Comparison of ENCODE assay signal across 15 mouse cellular contexts in genomic region chr17:88113015-88113882, GRCm38 (mm10). TPM values are rescaled to one million over a fixed set of nuclear protein-coding genes. Genes with fewer than 3 reads are reported as not detected.
DNase-seq lines count a peak whose midpoint lies in the region; ATAC-seq lines count a peak whose summit lies in the region.
"Had no signal": no experiment of that assay in that cellular context is flagged by ENCODE, and none has a peak within 500 bp of the region (broad histone marks: within the 10 kb centered on the region; RNA-seq: fewer than 3 reads in every experiment).

No protein-coding gene starts in this region.

- H3K4me2 ChIP-seq in kidney, embryonic 15.5 days = no peak overlapping the region
- H3K4me2 ChIP-seq in midbrain, embryonic 15.5 days = no peak overlapping the region
- no peak overlapping the region for H3K4me2 ChIP-seq in hindbrain, embryonic 16.5 days (ENCODE audit: low read length)
- H3K4me2 ChIP-seq: embryonic facial prominence, embryonic 13.5 days; heart, embryonic 15.5 days; liver, embryonic 13.5 days; midbrain, embryonic 13.5 days had no signal

- DNase-seq in kidney, adult 9 months = peak; percentile 7
- peak; percentile 97 for DNase-seq in A20 (ENCODE audit: low read depth, low spot score)
- no peak for DNase-seq in right cerebral cortex, postnatal 10 days (ENCODE audit: low spot score in 2 of 2)
- DNase-seq: cerebellum, adult 9-10 months; kidney, postnatal 4 days; liver, embryonic 13.5 days had no signal

- ATAC-seq in kidney, embryonic 15.5 days (replicated peaks; ENCODE audit: low FRiP score) = no peak
- peak; percentile 49 for ATAC-seq in activated CD4-positive, CD25-positive, alpha-beta regulatory T cell, adult 4 months
- peak; percentile 82 for ATAC-seq in megakaryocyte progenitor cell, adult 5-6 weeks (replicated peaks; ENCODE audit: poor library complexity)
- no peak for ATAC-seq in midbrain, embryonic 15.5 days (replicated peaks)
- ATAC-seq in hindbrain, embryonic 16.5 days = no peak
- ATAC-seq: forebrain, embryonic 16.5 days; midbrain, embryonic 13.5 days had no signal

- 84% methylated on average over 12 of the region's 12 CpGs for WGBS in kidney, embryonic 15.5 days
- 83% methylated on average over 12 of the region's 12 CpGs for WGBS in midbrain, embryonic 15.5 days
- 81% methylated on average over 12 of the region's 12 CpGs for WGBS in hindbrain, embryonic 16.5 days

- 0 out of 2 replicates have a peak, but pooled peaks cover 3% of the 10 kb centered on the region for H3K4me1 ChIP-seq in kidney, embryonic 15.5 days
- H3K4me1 ChIP-seq in midbrain, embryonic 15.5 days = no peaks in the 10 kb centered on the region
- no peaks in the 10 kb centered on the region for H3K4me1 ChIP-seq in hindbrain, embryonic 16.5 days (ENCODE audit: control insufficient read depth, insufficient read depth, low read depth, low read length)
- H3K4me1 ChIP-seq: embryonic facial prominence, embryonic 13.5 days; heart, embryonic 15.5 days; liver, embryonic 13.5 days; midbrain, embryonic 13.5 days had no signal

- H3K27me3 ChIP-seq in kidney, embryonic 15.5 days = no peaks in the 10 kb centered on the region
- H3K27me3 ChIP-seq in midbrain, embryonic 15.5 days (replicated peaks) = no peaks in the 10 kb centered on the region
- H3K27me3 ChIP-seq in hindbrain, embryonic 16.5 days (replicated peaks; ENCODE audit: control insufficient read depth, insufficient read depth, low read length) = no peaks in the 10 kb centered on the region
- H3K27me3 ChIP-seq: embryonic facial prominence, embryonic 13.5 days; heart, embryonic 15.5 days; liver, embryonic 13.5 days; midbrain, embryonic 13.5 days had no signal

- H3K36me3 ChIP-seq in kidney, embryonic 15.5 days = no peaks in the 10 kb centered on the region
- H3K36me3 ChIP-seq in midbrain, embryonic 15.5 days (replicated peaks) = no peaks in the 10 kb centered on the region
- no peaks in the 10 kb centered on the region for H3K36me3 ChIP-seq in hindbrain, embryonic 16.5 days (ENCODE audit: control insufficient read depth, insufficient read depth, low read length)
- H3K36me3 ChIP-seq: embryonic facial prominence, embryonic 13.5 days; heart, embryonic 15.5 days; liver, embryonic 13.5 days; midbrain, embryonic 13.5 days had no signal

- H3K27ac ChIP-seq in kidney, embryonic 15.5 days = no peak overlapping the region
- H3K27ac ChIP-seq in midbrain, embryonic 15.5 days = no peak overlapping the region
- no peak overlapping the region for H3K27ac ChIP-seq in hindbrain, embryonic 16.5 days (ENCODE audit: low read depth, low read length)
- H3K27ac ChIP-seq: embryonic facial prominence, embryonic 13.5 days; heart, embryonic 15.5 days; liver, embryonic 13.5 days; midbrain, embryonic 13.5 days had no signal

- no peak overlapping the region for H3K4me3 ChIP-seq in kidney, embryonic 15.5 days (replicated peaks)
- H3K4me3 ChIP-seq in midbrain, embryonic 15.5 days = no peak overlapping the region
- no peak overlapping the region for H3K4me3 ChIP-seq in hindbrain, embryonic 16.5 days (ENCODE audit: low read length)
- H3K4me3 ChIP-seq: embryonic facial prominence, embryonic 13.5 days; heart, embryonic 15.5 days; liver, embryonic 13.5 days; midbrain, embryonic 13.5 days had no signal

- H3K9me3 ChIP-seq in kidney, embryonic 15.5 days (replicated peaks) = no peaks in the 10 kb centered on the region
- H3K9me3 ChIP-seq in midbrain, embryonic 15.5 days = no peaks in the 10 kb centered on the region
- H3K9me3 ChIP-seq in hindbrain, embryonic 16.5 days (ENCODE audit: control insufficient read depth, low read length) = no peaks in the 10 kb centered on the region
- H3K9me3 ChIP-seq: embryonic facial prominence, embryonic 13.5 days; heart, embryonic 15.5 days; liver, embryonic 13.5 days; midbrain, embryonic 13.5 days had no signal

- H3K9ac ChIP-seq in kidney, embryonic 15.5 days = no peak overlapping the region
- H3K9ac ChIP-seq in midbrain, embryonic 15.5 days = no peak overlapping the region
- H3K9ac ChIP-seq in hindbrain, embryonic 16.5 days (ENCODE audit: low read depth, low read length) = no peak overlapping the region
- H3K9ac ChIP-seq: embryonic facial prominence, embryonic 13.5 days; heart, embryonic 15.5 days; liver, embryonic 13.5 days; midbrain, embryonic 13.5 days had no signal

RNA-seq across cellular contexts. Expression of gene Fbxo11, which starts 48.2 kb away (rescaled TPM):
- 15.9 and 16.4 TPM in 2 replicates for polyA plus RNA-seq in kidney, embryonic 15.5 days (2015; fragmentation: Nextera tagmentation; extraction: Ambion mirVana)
- polyA plus RNA-seq in activated CD4-positive, CD25-positive, alpha-beta regulatory T cell, adult 4 months (2017; shearing (Covaris generic)) = 10 to 100 TPM; 15.5 to 24.3 TPM
- total RNA-seq in megakaryocyte progenitor cell, adult 5-6 weeks (2015) = 32.0 and 35.0 TPM in 2 replicates
- 17.8 and 22.7 TPM in 2 replicates for total RNA-seq in megakaryocyte progenitor cell, adult 5-6 weeks (2017)
- 33.6 and 37.5 TPM in 2 replicates for polyA plus RNA-seq in midbrain, embryonic 15.5 days (2015; fragmentation: Nextera tagmentation; extraction: Ambion mirVana)
- polyA plus RNA-seq in hindbrain, embryonic 16.5 days (2015; fragmentation: Nextera tagmentation; extraction: Ambion mirVana) = 21.3 and 23.7 TPM in 2 replicates

Comparison
In these comparisons a context has a peak if more than half of its experiments do, and no peak if none do; other contexts are left out.
1. DNase-seq: peak in kidney, adult 9 months (single experiment) and A20 (single experiment); none in right cerebral cortex, postnatal 10 days (0 of 2).
2. ATAC-seq: peak in activated CD4-positive, CD25-positive, alpha-beta regulatory T cell, adult 4 months (single experiment) and megakaryocyte progenitor cell, adult 5-6 weeks (single experiment); none in kidney, embryonic 15.5 days (single experiment), midbrain, embryonic 15.5 days (single experiment) and hindbrain, embryonic 16.5 days (single experiment).